Mouse (Mus musculus) lung, adult 2 months (tissue): ENCODE results near the gene Dpf3. TPM values are rescaled to one million over a fixed set of nuclear protein-coding genes. Genes with fewer than 3 reads are reported as not detected.

Source experiments
- DNase-seq: peaks from one replicate; pipeline ENCODE4 v3.0.0; 2022
- H3K4me1 ChIP-seq: fragments of 200-500 bp; 2 replicates; pipeline ENCODE4 v1.6.1; 2011; ENCODE audit warnings: low read length; ENCODE audit not compliant: control insufficient read depth, insufficient read depth
- H3K4me3 ChIP-seq: fragments of 200-500 bp; replicated peaks from 2 replicates; pipeline ENCODE3; 2011; ENCODE audit warnings: low read depth, mild to moderate bottlenecking, control low read depth, low read length; ENCODE audit errors: extremely low read depth
- CTCF ChIP-seq: fragments of 200-500 bp; IDR thresholded peaks from 2 replicates; pipeline ENCODE4 v1.5.1; 2011; ENCODE audit warnings: mild to moderate bottlenecking, low read length, control low read depth; ENCODE audit not compliant: insufficient read depth
- POLR2A ChIP-seq: fragments of 200-500 bp; IDR thresholded peaks from 2 replicates; pipeline ENCODE4 v1.6.1; 2011; ENCODE audit warnings: low read depth, mild to moderate bottlenecking, control low read depth, low read length, borderline replicate concordance; ENCODE audit errors: extremely low read depth
- WGBS: fragments of 180-500 bp; shearing (Covaris S2); methylation state at CpG from one replicate; pipeline ENCODE4 v1.1.7; 2018; 5-methylcytosine and 5-hydroxymethylcytosine counted together
- polyA plus RNA-seq: library from polyadenylated mRNA; depleted of rRNA; stranded (reverse); fragments of >200 nt; gene quantifications from 2 replicates; pipeline ENCODE4 v1.2.3, GENCODE M21; 2012

Gene Dpf3
- polyA plus RNA-seq, 1 experiment, result 1.2 TPM

- DNase-seq, result no peak
- Histone ChIP-seq H3K4me3 (no peak overlapping the region), H3K4me1 (no peaks in the 10 kb centered on the region)
- 71% methylated on average over 2 of the region's 2 CpGs for WGBS
- TF ChIP-seq POLR2A, result no peak
- no peak for TF ChIP-seq CTCF
Measured at GRCm38 (mm10) chr12:83444448-83444847, 43.1 kb downstream of the Dpf3 start.

GRCm38 (mm10) chr12:83438002-83438401, 49.5 kb downstream of the Dpf3 start:
- no peak for TF ChIP-seq POLR2A
- no peak for DNase-seq
- no peaks in the 10 kb centered on the region for H3K4me1 ChIP-seq
- 79% methylated on average over 2 of the region's 2 CpGs for WGBS
- H3K4me3 ChIP-seq, result no peak overlapping the region

GRCm38 (mm10) chr12:83433987-83434698, 53.4 kb downstream of the Dpf3 start:
- H3K4me3 ChIP-seq, result no peak overlapping the region
- WGBS, result 48% methylated on average over 10 of the region's 10 CpGs
- H3K4me1 ChIP-seq, result no peaks in the 10 kb centered on the region
- TF ChIP-seq CTCF (no peak), POLR2A (no peak)
- no peak for DNase-seq

- no peaks in the 10 kb centered on the region for H3K4me1 ChIP-seq
- 94% methylated on average over 4 of the region's 4 CpGs for WGBS
- DNase-seq, result no peak
- no peak overlapping the region for H3K4me3 ChIP-seq
- no peak for TF ChIP-seq CTCF
- TF ChIP-seq POLR2A, result no peak
Measured at GRCm38 (mm10) chr12:83433436-83433835, 54.1 kb downstream of the Dpf3 start.

GRCm38 (mm10) chr12:83430207-83430606, 57.3 kb downstream of the Dpf3 start:
- Histone ChIP-seq H3K4me3 (no peak overlapping the region), H3K4me1 (no peaks in the 10 kb centered on the region)
- TF ChIP-seq POLR2A, result no peak
- no peak for TF ChIP-seq CTCF
- DNase-seq, result no peak
- WGBS, result 91% methylated on average over 5 of the region's 5 CpGs

- H3K4me3 ChIP-seq, result no peak overlapping the region
- no peaks in the 10 kb centered on the region for H3K4me1 ChIP-seq
- WGBS, result 49% methylated on average over 9 of the region's 9 CpGs
- TF ChIP-seq CTCF, result no peak
- no peak for TF ChIP-seq POLR2A
- DNase-seq, result no peak
Measured at GRCm38 (mm10) chr12:83428016-83428415, 59.5 kb downstream of the Dpf3 start.

- WGBS, result 49% methylated on average over 4 of the region's 4 CpGs
- no peak overlapping the region for H3K4me3 ChIP-seq
- TF ChIP-seq POLR2A (no peak), CTCF (no peak)
- no peak for DNase-seq
- H3K4me1 ChIP-seq, result no peaks in the 10 kb centered on the region
Measured at GRCm38 (mm10) chr12:83427601-83428000, 59.9 kb downstream of the Dpf3 start.

- 59% methylated on average over 5 of the region's 5 CpGs for WGBS
Measured at GRCm38 (mm10) chr12:83426326-83426725, 61.2 kb downstream of the Dpf3 start.

GRCm38 (mm10) chr12:83425736-83426135, 61.8 kb downstream of the Dpf3 start:
- TF ChIP-seq POLR2A (no peak), CTCF (no peak)
- no peak overlapping the region for H3K4me3 ChIP-seq
- no peak for DNase-seq
- 78% methylated on average over 7 of the region's 7 CpGs for WGBS
- no peaks in the 10 kb centered on the region for H3K4me1 ChIP-seq

More at GRCm38 (mm10) chr12:83426326-83426725, 61.2 kb downstream of the Dpf3 start:
- no peak for DNase-seq
- no peaks in the 10 kb centered on the region for H3K4me1 ChIP-seq
- no peak overlapping the region for H3K4me3 ChIP-seq
- TF ChIP-seq POLR2A (no peak), CTCF (no peak)

GRCm38 (mm10) chr12:83424720-83425444, 62.6 kb downstream of the Dpf3 start:
- H3K4me1 ChIP-seq, result no peaks in the 10 kb centered on the region
- WGBS, result 56% methylated on average over 11 of the region's 11 CpGs
- TF ChIP-seq CTCF, result no peak
- DNase-seq, result no peak
- no peak overlapping the region for H3K4me3 ChIP-seq
